Mouse (Mus musculus): ENCODE measurements around the gene Tmub2. TPM values are rescaled to one million over a fixed set of nuclear protein-coding genes. Genes with fewer than 3 reads are reported as not detected.

Gene Tmub2
- total and polyA plus RNA-seq, 3 experiments, result 27.0 to 32.9 (median 31.0) TPM

GRCm38 (mm10) chr11:102249351-102250090 is 35.2 kb upstream of the Tmub2 start:
- dilution Hi-C loops (cut with MboI; ENCODE audit: extremely low pct_ligation_motif_present, extremely low pct_unique_long_range_greater_than_20kb, low sequenced_read_pairs), result no loop called here
- peak; percentile 23 for DNase-seq (ENCODE audit: extremely low read depth)

DNA sequence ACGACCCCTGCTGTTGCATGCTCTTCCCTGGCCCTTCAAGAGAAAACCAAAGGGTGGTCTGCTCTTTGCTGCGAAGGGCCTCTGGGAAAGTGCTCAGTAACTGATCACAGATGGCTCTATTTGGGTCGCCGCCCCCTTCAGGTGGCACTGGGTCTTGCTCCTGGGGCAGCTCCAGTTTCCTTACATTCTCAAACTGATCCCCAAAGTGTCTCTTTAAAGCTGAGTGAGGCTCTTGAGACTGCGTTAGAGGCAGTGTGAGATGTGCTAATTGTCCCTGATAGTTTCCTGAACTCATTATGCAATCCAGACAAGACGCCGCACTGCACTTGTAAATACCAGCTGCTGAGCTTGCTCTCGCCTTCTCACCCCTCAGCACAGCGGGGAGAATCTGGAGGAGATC is 27.2 kb upstream of the Tmub2 start:
- Histone ChIP-seq H3K27ac (ENCODE audit: insufficient read depth, low read depth) (no peak overlapping the region), H3K4me3 (replicated peaks in 1 of 3; ENCODE audit: low read depth in 2 of 3, low read length in 2 of 3, poor library complexity in 1 of 3) (no peak overlapping the region), H3K9me3 (replicated peaks; ENCODE audit: low read length) (no peaks in the 10 kb centered on the region), H3K4me2 (ENCODE audit: insufficient read depth, low read depth, poor library complexity, severe bottlenecking) (no peak overlapping the region), H3K27me3 (replicated peaks) (no peaks in the 10 kb centered on the region), H3K4me1 (ENCODE audit: control insufficient read depth in 1 of 2, insufficient read depth in 2 of 2) (no peaks in the 10 kb centered on the region), H3K9ac (ENCODE audit: insufficient read depth, low read depth) (no peak overlapping the region), H3K36me3 (replicated peaks in 1 of 2; ENCODE audit: control insufficient read depth in 1 of 2, insufficient read depth in 1 of 2, low read length in 1 of 2) (peaks cover 53 to 95% of the 10 kb centered on the region in 2 experiments), H3K79me2 (replicated peaks; ENCODE audit: control insufficient read depth, extremely low read depth, insufficient read depth, poor library complexity, severe bottlenecking) (no peaks in the 10 kb centered on the region)
- no peak for DNase-seq (ENCODE audit: extremely low read depth)
- dilution Hi-C loops (cut with MboI; ENCODE audit: extremely low pct_ligation_motif_present, extremely low pct_unique_long_range_greater_than_20kb, low sequenced_read_pairs) (no loop called here), in situ Hi-C loops (cut with MboI; ENCODE audit: low pct_ligation_motif_present, low pct_unique_long_range_greater_than_20kb, low sequenced_read_pairs) (no loop called here)
- TF ChIP-seq ZNF384 (IDR thresholded peaks at IDR 0.05; ENCODE audit: low read depth, low read length) (no peak), RAD21 (IDR thresholded peaks at IDR 0.05; ENCODE audit: low read depth, low read length) (no peak), SIN3A (IDR thresholded peaks at IDR 0.05; ENCODE audit: low read length) (no peak), NRF1 (IDR thresholded peaks at IDR 0.05; ENCODE audit: low read depth, low read length) (no peak), CTCF (conservative IDR thresholded peaks at IDR 0.05 in 1 of 2, IDR thresholded peaks at IDR 0.05 in 1 of 2; ENCODE audit: low read depth in 2 of 2, low read length in 2 of 2) (peak in 1 of 2 experiments; percentile 45; a peak in 2 of 4 replicates), USF2 (conservative IDR thresholded peaks at IDR 0.05; ENCODE audit: low read depth, low read length) (no peak), RCOR1 (conservative IDR thresholded peaks at IDR 0.05; ENCODE audit: low read depth, low read length) (no peak)

More at GRCm38 (mm10) chr11:102249351-102250090, 35.2 kb upstream of the Tmub2 start:
- peaks cover 3% of the 10 kb centered on the region; the same call in 1 of the 2 replicates for H3K79me2 ChIP-seq (replicated peaks; ENCODE audit: control insufficient read depth, extremely low read depth, insufficient read depth, poor library complexity, severe bottlenecking)
- in situ Hi-C loops (cut with MboI; ENCODE audit: low pct_ligation_motif_present, low pct_unique_long_range_greater_than_20kb, low sequenced_read_pairs), result no loop called here
- H3K27me3 ChIP-seq (replicated peaks), result peaks cover 9% of the 10 kb centered on the region
- no peak overlapping the region for H3K27ac ChIP-seq (ENCODE audit: insufficient read depth, low read depth)
- peak overlapping the region; percentile 76 to 98 (median 78) for H3K4me3 ChIP-seq (replicated peaks in 1 of 3; ENCODE audit: low read depth in 2 of 3, low read length in 2 of 3, poor library complexity in 1 of 3)
- peak overlapping the region; percentile 55 for H3K9ac ChIP-seq (ENCODE audit: insufficient read depth, low read depth)
- H3K4me1 ChIP-seq (ENCODE audit: control insufficient read depth in 1 of 2, insufficient read depth in 2 of 2), result peaks cover 7 to 26% of the 10 kb centered on the region in 2 experiments
- peak overlapping the region; percentile 67 for H3K4me2 ChIP-seq (ENCODE audit: insufficient read depth, low read depth, poor library complexity, severe bottlenecking)
- no peak for TF ChIP-seq ZMIZ1 (IDR thresholded peaks at IDR 0.05; ENCODE audit: low read depth, low read length)
- no peak for TF ChIP-seq MEF2A (IDR thresholded peaks at IDR 0.05; ENCODE audit: borderline replicate concordance, low read depth, low read length)
- TF ChIP-seq ELF1 (IDR thresholded peaks at IDR 0.05; ENCODE audit: low read depth, low read length), result no peak
- no peak for TF ChIP-seq PAX5 (IDR thresholded peaks at IDR 0.05; ENCODE audit: low read length)
- TF ChIP-seq MAZ (IDR thresholded peaks at IDR 0.05; ENCODE audit: low read depth, low read length), result no peak
- TF ChIP-seq MYC (IDR thresholded peaks at IDR 0.05; ENCODE audit: low read depth, low read length), result peak; percentile 25; the same call in 1 of the 2 replicates
- no peak for TF ChIP-seq IRF4 (IDR thresholded peaks at IDR 0.05; ENCODE audit: low read depth, low read length)
- no peak for TF ChIP-seq NELFE (IDR thresholded peaks at IDR 0.05; ENCODE audit: low read depth, low read length)
- H3K36me3 ChIP-seq (replicated peaks in 1 of 2; ENCODE audit: control insufficient read depth in 1 of 2, insufficient read depth in 1 of 2, low read length in 1 of 2), result peaks cover 16 to 39% of the 10 kb centered on the region in 2 experiments
- peaks cover 3% of the 10 kb centered on the region for H3K9me3 ChIP-seq (replicated peaks; ENCODE audit: low read length)

Data from CH12.LX (cell line).